Mouse (Mus musculus) CD8-positive naive resting alpha-beta T cell, adult 2 months (primary cell): ENCODE results near the gene Comtd1.

Experiments used
- DNase-seq, 2 experiments: peaks; one replicate each; pipeline ENCODE4 v3.0.0; 2022; ENCODE audit warnings: low read depth in 2 of 2, low spot score in 2 of 2

Comtd1 gene

GRCm38 (mm10) chr14:21848166-21849154 lies at the start of gene Comtd1:
Gene Comtd1 (minus strand): TSS chr14:21848977.
- DNase-seq, result peak; percentile 94 to 95

GRCm38 (mm10) chr14:21892341-21892659 lies 43.5 kb upstream of the Comtd1 start:
- DNase-seq, result no peak

GRCm38 (mm10) chr14:21891581-21892340 lies 43.0 kb upstream of the Comtd1 start:
- DNase-seq, result no peak

- DNase-seq, result no peak
Observed at GRCm38 (mm10) chr14:21890430-21890829, 41.7 kb upstream of the Comtd1 start.

- DNase-seq, result no peak
Observed at GRCm38 (mm10) chr14:21866816-21867215, 18.0 kb upstream of the Comtd1 start.

GRCm38 (mm10) chr14:21866291-21866690 lies 17.5 kb upstream of the Comtd1 start:
- no peak for DNase-seq

- DNase-seq, result no peak
Observed at GRCm38 (mm10) chr14:21856886-21857285, 8.1 kb upstream of the Comtd1 start.

GRCm38 (mm10) chr14:21855961-21856360 lies 7.2 kb upstream of the Comtd1 start:
- DNase-seq, result no peak

GRCm38 (mm10) chr14:21854271-21854670 lies 5.5 kb upstream of the Comtd1 start:
- no peak for DNase-seq

GRCm38 (mm10) chr14:21853456-21854109 lies 4.8 kb upstream of the Comtd1 start:
- DNase-seq, result peak; percentile 65 to 71

- DNase-seq, result no peak
Observed at GRCm38 (mm10) chr14:21851996-21852791, 3.4 kb upstream of the Comtd1 start.

- DNase-seq, result no peak
Observed at GRCm38 (mm10) chr14:21850419-21851127, 1.8 kb upstream of the Comtd1 start.

- no peak for DNase-seq
Observed at GRCm38 (mm10) chr14:21849524-21850418, 994 bp upstream of the Comtd1 start.

- DNase-seq, result peak in 1 of 2 experiments; percentile 17
Observed at GRCm38 (mm10) chr14:21847381-21848165, 1.2 kb downstream of the Comtd1 start.

- no peak for DNase-seq
Observed at GRCm38 (mm10) chr14:21846827-21847380, 1.9 kb downstream of the Comtd1 start.

GRCm38 (mm10) chr14:21843263-21843662 lies 5.5 kb downstream of the Comtd1 start:
- no peak for DNase-seq

- no peak for DNase-seq
Observed at GRCm38 (mm10) chr14:21841819-21842592, 6.8 kb downstream of the Comtd1 start.
